Mouse (Mus musculus) midbrain, postnatal 0 days (tissue): ENCODE measurements around the gene Hist1h2ab. TPM values are rescaled to one million over a fixed set of nuclear protein-coding genes. Genes with fewer than 3 reads are reported as not detected.
A peak's percentile ranks its signal among the peaks of the same experiment; 100 is the strongest.
"Not testable (repeated sequence)": the region's sequence is repeated elsewhere in the genome, so short reads cannot be mapped to it uniquely, and the experiment has no call there.

ENCODE experiments used
- ATAC-seq: fragments of 200-750 bp; cut with Nextera tagmentation; 2 replicates; pipeline ENCODE4 v1.8.0; 2017; ENCODE audit warnings: moderate number of reproducible peaks, mild to moderate bottlenecking, moderate TSS enrichment, moderate library complexity; ENCODE audit not compliant: low FRiP score
- DNase-seq: peaks from one replicate; pipeline ENCODE4 v3.0.0-alpha.2; 2015; ENCODE audit warnings: low spot score
- H3K27ac ChIP-seq: fragments of 300-500 bp; sonication (generic); 2 replicates; pipeline ENCODE4 v1.5.1; 2014; ENCODE audit warnings: low read depth, mild to moderate bottlenecking, low read length, mixed read lengths
- H3K27me3 ChIP-seq: fragments of 300-500 bp; sonication (generic); 2 replicates; pipeline ENCODE4 v1.6.1; 2014; ENCODE audit warnings: low read length, control low read depth, mixed read lengths; ENCODE audit not compliant: insufficient read depth
- H3K36me3 ChIP-seq: fragments of 300-500 bp; sonication (generic); 2 replicates; pipeline ENCODE4 v1.6.1; 2014; ENCODE audit warnings: low read length, control low read depth, mixed read lengths; ENCODE audit not compliant: insufficient read depth
- H3K4me1 ChIP-seq: fragments of 300-500 bp; sonication (generic); 2 replicates; pipeline ENCODE4 v1.6.1; 2014; ENCODE audit warnings: mild to moderate bottlenecking, control low read depth, antibody characterized with exemption, low read length, mixed read lengths; ENCODE audit not compliant: insufficient read depth
- H3K4me2 ChIP-seq: fragments of 300-500 bp; sonication (generic); 2 replicates; pipeline ENCODE4 v1.6.1; 2014; ENCODE audit warnings: low read depth, mild to moderate bottlenecking, low read length, mixed read lengths; ENCODE audit not compliant: poor library complexity, severe bottlenecking
- H3K4me3 ChIP-seq: fragments of 300-500 bp; sonication (generic); 2 replicates; pipeline ENCODE4 v1.5.1; 2014; ENCODE audit warnings: low read depth, mild to moderate bottlenecking, low read length, moderate library complexity
- H3K9ac ChIP-seq: fragments of 300-500 bp; sonication (generic); replicated peaks from 2 replicates; pipeline ENCODE4 v1.6.1; 2014; ENCODE audit warnings: mild to moderate bottlenecking, low read length, moderate library complexity, mixed read lengths; ENCODE audit not compliant: poor library complexity, severe bottlenecking
- H3K9me3 ChIP-seq: fragments of 300-500 bp; sonication (generic); 2 replicates; pipeline ENCODE4 v1.6.1; 2016; ENCODE audit warnings: low read length, control low read depth
- CTCF ChIP-seq: IDR thresholded peaks from 2 replicates; pipeline ENCODE4 v1.5.1; 2016; ENCODE audit warnings: antibody characterized with exemption, mild to moderate bottlenecking
- WGBS: fragments of 180-500 bp; shearing (Covaris S2); extraction: QIAGEN DNeasy Blood & Tissue Kit; methylation state at CpG from one replicate; pipeline ENCODE4 v1.1.7; 2014; 5-methylcytosine and 5-hydroxymethylcytosine counted together
- polyA plus RNA-seq: library from polyadenylated mRNA; unstranded; fragments of >200 nt; fragmentation: Nextera tagmentation; extraction: Ambion mirVana; gene quantifications from 2 replicates; pipeline ENCODE4 v1.2.1, GENCODE M21; 2015
- total RNA-seq: library from RNA; depleted of rRNA; stranded (reverse); fragments of >200 nt; gene quantifications from 2 replicates; pipeline ENCODE4 v1.2.3, GENCODE M21; 2014

Gene Hist1h2ab
- total and polyA plus RNA-seq, 2 experiments from 2014 or later: 2.1 to 290 TPM

DNA sequence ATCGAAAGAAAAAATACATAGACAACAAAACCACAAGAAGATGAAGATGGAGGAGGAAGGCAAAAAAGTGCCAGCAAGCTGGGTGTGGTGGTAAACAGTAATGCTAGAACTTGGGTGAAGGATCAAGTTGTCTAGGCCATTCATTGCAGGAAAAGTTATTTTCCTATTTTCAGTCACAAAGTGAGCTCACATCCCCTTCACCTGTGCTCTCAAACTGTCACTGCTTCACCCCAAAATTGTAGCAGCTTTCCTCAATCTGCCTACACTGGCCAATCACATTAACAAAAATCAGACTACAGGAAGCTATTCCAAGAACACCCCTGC is 9.0 kb downstream of the Hist1h2ab start:
- Histone ChIP-seq H3K9me3 (no peaks in the 10 kb centered on the region), H3K9ac (no peak overlapping the region), H3K4me2 (peak overlapping the region; percentile 82), H3K4me1 (peaks cover 8% of the 10 kb centered on the region; the same call in 1 of the 2 replicates), H3K4me3 (no peak overlapping the region), H3K27ac (no peak overlapping the region), H3K36me3 (no peaks in the 10 kb centered on the region), H3K27me3 (no peaks in the 10 kb centered on the region)
- ATAC-seq (no peak), DNase-seq (no peak)
- WGBS: 59% methylated on average over 1 of the region's 1 CpGs
- TF ChIP-seq CTCF: no peak

DNA sequence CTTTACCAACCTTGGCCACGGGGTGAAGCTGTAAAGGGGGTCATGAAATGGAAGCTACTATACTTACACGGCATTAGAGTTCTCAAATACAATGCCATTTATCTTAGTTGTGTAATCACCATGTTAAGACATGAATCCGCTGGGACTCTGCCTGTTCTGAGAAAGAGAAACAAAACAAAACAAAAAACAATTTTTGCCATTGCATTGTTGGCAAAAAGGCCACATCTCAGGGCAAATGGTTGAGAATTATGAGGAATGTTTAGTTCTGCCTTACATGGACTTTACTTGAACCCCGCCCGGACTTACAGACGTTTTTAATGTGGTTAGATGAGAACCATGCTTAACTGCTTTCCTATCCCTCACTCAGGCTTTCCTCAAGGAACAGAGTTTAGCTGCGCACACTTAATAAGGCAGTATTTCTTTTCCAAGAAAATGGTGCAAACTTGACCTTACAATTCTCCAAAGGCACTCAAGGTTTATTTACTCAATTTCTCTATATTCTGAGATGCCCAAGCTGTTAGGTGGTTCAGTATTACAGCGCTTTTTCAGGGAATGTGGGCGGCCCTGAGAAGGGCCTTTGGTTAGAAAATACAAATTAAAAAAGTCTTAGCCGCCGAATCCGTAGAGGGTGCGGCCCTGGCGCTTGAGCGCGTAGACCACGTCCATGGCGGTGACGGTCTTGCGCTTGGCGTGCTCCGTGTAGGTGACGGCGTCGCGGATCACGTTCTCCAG is 9.5 kb downstream of the Hist1h2ab start:
- peak; percentile 53 for DNase-seq

DNA sequence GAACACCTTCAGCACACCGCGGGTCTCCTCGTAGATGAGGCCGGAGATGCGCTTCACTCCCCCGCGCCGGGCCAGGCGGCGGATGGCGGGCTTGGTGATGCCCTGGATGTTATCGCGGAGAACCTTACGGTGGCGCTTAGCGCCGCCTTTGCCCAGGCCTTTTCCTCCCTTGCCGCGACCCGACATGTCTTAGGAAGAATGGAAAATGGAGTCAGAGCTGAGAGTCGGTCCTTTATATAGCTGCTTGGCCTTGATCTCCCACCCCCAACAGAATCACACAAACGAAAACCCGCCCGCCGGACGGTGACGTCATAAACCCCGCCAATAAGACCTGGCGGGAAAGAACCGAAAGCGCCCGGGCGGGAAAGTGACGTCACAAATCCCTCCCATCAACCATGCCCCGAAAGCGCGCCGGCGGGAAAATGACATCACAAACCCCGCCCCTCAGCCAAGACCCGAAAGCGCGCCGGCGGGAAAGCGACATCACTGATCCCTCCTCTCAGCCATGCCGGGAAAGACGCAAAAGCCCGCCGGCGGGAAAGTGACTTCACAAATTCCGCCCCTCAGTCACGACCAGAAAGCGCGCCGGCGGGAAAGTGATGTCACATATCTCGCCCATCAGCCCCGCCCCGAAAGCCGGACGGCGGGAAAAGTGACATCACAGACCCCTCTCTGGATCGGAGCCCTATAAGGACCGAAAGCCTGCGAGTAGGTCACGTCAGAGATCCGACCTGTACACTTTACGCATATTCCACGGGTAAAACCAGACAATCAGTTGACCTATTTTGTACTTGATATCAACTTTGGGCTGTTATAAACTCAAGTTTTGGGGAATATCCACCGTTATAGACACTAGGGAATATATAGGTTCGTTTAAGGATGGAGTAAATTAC is 10.3 kb downstream of the Hist1h2ab start, which contains the start of gene Hist1h4a:
TSS of gene Hist1h4a (minus strand) at position 259 of the 893 bp plus-strand sequence.
- under 1% methylated on average over 61 of the region's 72 CpGs for WGBS
- Histone ChIP-seq H3K36me3 (no peaks in the 10 kb centered on the region), H3K27ac (peak within 1 kb of the TSS; percentile 75), H3K9me3 (no peaks in the 10 kb centered on the region), H3K4me3 (peak within 1 kb of the TSS; percentile 58), H3K4me1 (peaks cover 8% of the 10 kb centered on the region; the same call in 1 of the 2 replicates), H3K9ac (peak within 1 kb of the TSS; percentile 52; the same call in 1 of the 2 replicates), H3K4me2 (peak within 1 kb of the TSS; percentile 82), H3K27me3 (no peaks in the 10 kb centered on the region)
- peak; percentile 18 for TF ChIP-seq CTCF
- ATAC-seq (peak; percentile 84), DNase-seq (peak; percentile 99)

More for the DNA sequence above, 9.5 kb downstream of the Hist1h2ab start:
- Histone ChIP-seq H3K36me3 (no peaks in the 10 kb centered on the region), H3K4me3 (peak overlapping the region; percentile 58), H3K9me3 (no peaks in the 10 kb centered on the region), H3K9ac (peak overlapping the region; percentile 52; the same call in 1 of the 2 replicates), H3K4me2 (peak overlapping the region; percentile 82), H3K27me3 (no peaks in the 10 kb centered on the region), H3K4me1 (peaks cover 8% of the 10 kb centered on the region; the same call in 1 of the 2 replicates), H3K27ac (peak overlapping the region; percentile 75)
- ATAC-seq: peak; percentile 52
- 2% methylated on average over 20 of the region's 27 CpGs for WGBS
- peak; percentile 54 for TF ChIP-seq CTCF

DNA sequence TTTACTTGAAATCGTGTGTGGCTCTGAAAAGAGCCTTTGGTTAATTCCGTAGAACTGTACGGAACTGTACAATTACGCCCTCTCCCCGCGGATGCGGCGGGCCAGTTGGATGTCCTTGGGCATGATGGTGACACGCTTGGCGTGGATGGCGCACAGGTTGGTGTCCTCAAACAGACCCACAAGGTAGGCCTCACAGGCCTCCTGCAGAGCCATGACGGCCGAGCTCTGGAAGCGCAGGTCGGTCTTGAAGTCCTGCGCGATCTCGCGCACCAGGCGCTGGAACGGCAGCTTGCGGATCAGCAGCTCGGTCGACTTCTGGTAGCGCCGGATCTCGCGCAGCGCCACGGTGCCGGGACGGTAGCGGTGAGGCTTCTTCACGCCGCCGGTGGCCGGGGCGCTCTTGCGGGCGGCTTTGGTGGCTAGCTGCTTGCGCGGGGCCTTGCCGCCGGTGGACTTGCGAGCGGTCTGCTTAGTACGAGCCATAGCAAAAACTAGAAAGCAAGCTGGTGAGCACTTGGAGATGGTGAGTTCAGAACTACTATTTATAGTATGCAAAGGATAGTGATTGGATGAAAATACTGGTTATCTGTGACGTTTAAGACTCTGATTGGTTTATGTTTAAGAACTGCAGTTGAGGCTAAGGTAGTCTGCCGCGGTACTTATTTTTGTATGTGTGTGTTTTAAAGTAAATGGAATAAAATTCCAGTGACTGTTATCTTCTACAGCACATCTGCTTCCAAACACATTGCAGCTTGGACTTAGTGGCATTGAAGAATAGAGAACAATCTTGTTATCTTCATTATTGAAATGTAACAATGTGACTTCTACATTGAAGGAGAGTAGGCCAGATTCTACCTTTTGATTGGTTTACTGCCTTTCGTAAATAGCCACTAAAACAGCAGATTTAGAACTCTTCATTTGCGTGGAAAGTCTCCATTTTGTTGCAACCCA is 11.2 kb downstream of the Hist1h2ab start, which contains the start of gene Hist1h3a:
TSS of gene Hist1h3a (minus strand) at position 516 of the 951 bp plus-strand sequence.
- WGBS: under 1% methylated on average over 25 of the region's 52 CpGs
- peak; percentile 93 for DNase-seq
- H3K4me3 ChIP-seq: peak within 1 kb of the TSS; percentile 58
- not testable (repeated sequence) for H3K27me3 ChIP-seq, H3K4me1 ChIP-seq, H3K36me3 ChIP-seq, H3K9me3 ChIP-seq
- H3K27ac ChIP-seq: peak within 1 kb of the TSS; percentile 75
- ATAC-seq: peak; percentile 70
- peak within 1 kb of the TSS; percentile 25; the same call in 1 of the 2 replicates for H3K9ac ChIP-seq
- H3K4me2 ChIP-seq: peak within 1 kb of the TSS; percentile 82

DNA sequence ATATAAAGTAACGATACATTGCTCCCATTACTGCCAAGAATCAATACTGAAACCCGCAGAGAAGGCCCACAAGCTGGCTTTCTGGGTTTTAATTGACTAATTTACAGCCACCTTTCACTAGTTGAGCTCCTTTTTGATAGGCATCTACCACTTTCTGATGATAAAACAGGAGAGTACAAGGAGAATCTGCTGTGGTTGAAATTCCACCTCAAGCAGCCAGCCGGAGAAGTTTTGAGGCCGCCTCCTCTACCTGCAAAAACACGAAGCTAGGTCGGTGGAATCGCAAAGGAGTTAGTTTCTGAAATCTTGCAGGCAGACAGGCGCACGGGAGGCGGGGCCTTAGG is 12.3 kb downstream of the Hist1h2ab start:
- ATAC-seq (no peak), DNase-seq (no peak)
- Histone ChIP-seq H3K9me3 (no peaks in the 10 kb centered on the region), H3K27ac (peak overlapping the region; percentile 67), H3K27me3 (no peaks in the 10 kb centered on the region), H3K9ac (peak overlapping the region; percentile 25; the same call in 1 of the 2 replicates), H3K4me2 (peak overlapping the region; percentile 82), H3K4me3 (peak overlapping the region; percentile 58), H3K4me1 (0 out of 2 replicates have a peak, but pooled peaks cover 4% of the 10 kb centered on the region), H3K36me3 (no peaks in the 10 kb centered on the region)
- 1% methylated on average over 10 of the region's 10 CpGs for WGBS
- TF ChIP-seq CTCF: no peak
